8 mouse cellular contexts compared by ENCODE assay signal in genomic region chr15:89150041-89150390, GRCm38 (mm10). TPM values are rescaled to one million over a fixed set of nuclear protein-coding genes. Genes with fewer than 3 reads are reported as not detected.
DNase-seq lines count a peak whose midpoint lies in the region; ATAC-seq lines count a peak whose summit lies in the region.

No protein-coding gene starts in this region.

- peak overlapping the region; percentile 89 for H3K4me2 ChIP-seq in heart, embryonic 12.5 days
- H3K4me2 ChIP-seq in liver, embryonic 15.5 days: peak overlapping the region; percentile 71

- no peak for DNase-seq in heart, adult 8-10 months (ENCODE audit: low spot score)
- DNase-seq in hindbrain, embryonic 10.5 days (ENCODE audit: low spot score): no peak
- DNase-seq in splenic B cell, adult 2 months (ENCODE audit: low read depth, low spot score): peak; percentile 65
- no peak for DNase-seq in urinary bladder, adult 2 months (ENCODE audit: low spot score)
- no peak for DNase-seq in urinary bladder, postnatal 10 days (ENCODE audit: low spot score)

- no peaks in the 10 kb centered on the region for H3K9me3 ChIP-seq in heart, embryonic 12.5 days (replicated peaks)
- H3K9me3 ChIP-seq in hindbrain, embryonic 10.5 days: no peaks in the 10 kb centered on the region
- H3K9me3 ChIP-seq in liver, embryonic 15.5 days (replicated peaks): no peaks in the 10 kb centered on the region

- H3K27me3 ChIP-seq in heart, embryonic 12.5 days (replicated peaks): peaks cover 51% of the 10 kb centered on the region
- H3K27me3 ChIP-seq in hindbrain, embryonic 10.5 days (ENCODE audit: insufficient read depth, poor library complexity, severe bottlenecking): peaks cover 41% of the 10 kb centered on the region
- H3K27me3 ChIP-seq in liver, embryonic 15.5 days: peaks cover 73% of the 10 kb centered on the region
- H3K27me3 ChIP-seq in splenic B cell, adult 2 months (ENCODE audit: control insufficient read depth, insufficient read depth, low read length, poor library complexity, severe bottlenecking): no peaks in the 10 kb centered on the region

- peaks cover 18% of the 10 kb centered on the region for H3K36me3 ChIP-seq in heart, embryonic 12.5 days
- peaks cover 33% of the 10 kb centered on the region for H3K36me3 ChIP-seq in hindbrain, embryonic 10.5 days
- 0 out of 2 replicates have a peak, but pooled peaks cover 4% of the 10 kb centered on the region for H3K36me3 ChIP-seq in liver, embryonic 15.5 days (replicated peaks)
- no peaks in the 10 kb centered on the region for H3K36me3 ChIP-seq in splenic B cell, adult 2 months (ENCODE audit: control insufficient read depth, insufficient read depth, low read length, poor library complexity, severe bottlenecking)

- H3K4me3 ChIP-seq in heart, embryonic 12.5 days: peak overlapping the region; percentile 64
- H3K4me3 ChIP-seq in brown adipose tissue, adult 24 weeks (ENCODE audit: insufficient read depth, low read depth, low read length): peak overlapping the region; percentile 50
- peak overlapping the region; percentile 71 for H3K4me3 ChIP-seq in hindbrain, embryonic 10.5 days
- H3K4me3 ChIP-seq in liver, embryonic 15.5 days (replicated peaks): peak overlapping the region; percentile 55; the same call in 1 of the 2 replicates

- ATAC-seq in heart, embryonic 12.5 days (ENCODE audit: insufficient number of reproducible peaks, low FRiP score): no peak
- ATAC-seq in liver, embryonic 15.5 days (ENCODE audit: insufficient read depth): no peak

- WGBS in heart, embryonic 12.5 days: 3% methylated on average over 13 of the region's 13 CpGs
- WGBS in hindbrain, embryonic 10.5 days: 3% methylated on average over 13 of the region's 13 CpGs
- 2% methylated on average over 13 of the region's 13 CpGs for WGBS in liver, embryonic 15.5 days (ENCODE audit: insufficient replicate concordance)

- H3K27ac ChIP-seq in heart, embryonic 12.5 days (ENCODE audit: poor library complexity, severe bottlenecking): no peak overlapping the region
- peak overlapping the region; percentile 40 for H3K27ac ChIP-seq in brown adipose tissue, adult 24 weeks (replicated peaks; ENCODE audit: low read depth, low read length)
- H3K27ac ChIP-seq in hindbrain, embryonic 10.5 days: peak overlapping the region; percentile 94
- no peak overlapping the region for H3K27ac ChIP-seq in liver, embryonic 15.5 days (replicated peaks)

- no peak overlapping the region for H3K9ac ChIP-seq in heart, embryonic 12.5 days
- H3K9ac ChIP-seq in liver, embryonic 15.5 days: no peak overlapping the region

- peaks cover 32% of the 10 kb centered on the region for H3K4me1 ChIP-seq in heart, embryonic 12.5 days (replicated peaks)
- peaks cover 14% of the 10 kb centered on the region; the same call in 1 of the 2 replicates for H3K4me1 ChIP-seq in brown adipose tissue, adult 24 weeks (ENCODE audit: control insufficient read depth, insufficient read depth, insufficient read length, low read length)
- peaks cover 72% of the 10 kb centered on the region for H3K4me1 ChIP-seq in hindbrain, embryonic 10.5 days (replicated peaks)
- peaks cover 19% of the 10 kb centered on the region for H3K4me1 ChIP-seq in liver, embryonic 15.5 days (replicated peaks)

RNA-seq across cellular contexts. Expression of gene Mapk11, which starts 0.6 kb away (rescaled TPM):
- polyA plus RNA-seq in heart, embryonic 12.5 days (2016; fragmentation: Nextera tagmentation; extraction: Ambion mirVana): 3.7 and 4.6 TPM in 2 replicates
- 1 to 10 TPM; 1.1 to 2.8 (median 2.7) TPM for total RNA-seq in heart, adult 8-10 months (2022)
- 1.1 and 2.5 TPM in 2 replicates for polyA plus RNA-seq in brown adipose tissue, adult 24 weeks (2012; ENCODE audit: insufficient read depth, insufficient read length, missing spikeins)
- 34.9 and 46.6 TPM in 2 replicates for polyA plus RNA-seq in hindbrain, embryonic 10.5 days (2016; fragmentation: Nextera tagmentation; extraction: Ambion mirVana)
- 0.44 and 0.68 TPM in 2 replicates for polyA plus RNA-seq in liver, embryonic 15.5 days (2015; fragmentation: Nextera tagmentation; extraction: Ambion mirVana)
- polyA plus RNA-seq in urinary bladder, adult 2 months (2012; rRNA removed): 6.6 and 7.5 TPM in 2 replicates

RNA-seq across cellular contexts. Expression of gene Mapk12, which starts 9.5 kb away (rescaled TPM):
- 19.9 and 20.1 TPM in 2 replicates for polyA plus RNA-seq in heart, embryonic 12.5 days (2016; fragmentation: Nextera tagmentation; extraction: Ambion mirVana)
- total RNA-seq in heart, adult 8-10 months (2022): 10 to 100 TPM; 21.1 to 31.4 (median 28.0) TPM
- polyA plus RNA-seq in brown adipose tissue, adult 24 weeks (2012; ENCODE audit: insufficient read depth, insufficient read length, missing spikeins): 6.6 and 7.5 TPM in 2 replicates
- 23.7 and 28.5 TPM in 2 replicates for polyA plus RNA-seq in hindbrain, embryonic 10.5 days (2016; fragmentation: Nextera tagmentation; extraction: Ambion mirVana)
- polyA plus RNA-seq in liver, embryonic 15.5 days (2015; fragmentation: Nextera tagmentation; extraction: Ambion mirVana): 1.4 and 1.5 TPM in 2 replicates
- polyA plus RNA-seq in urinary bladder, adult 2 months (2012; rRNA removed): 44.5 and 49.8 TPM in 2 replicates

RNA-seq across cellular contexts. Expression of gene Hdac10, which starts 21.5 kb away (rescaled TPM):
- 12.7 and 13.4 TPM in 2 replicates for polyA plus RNA-seq in heart, embryonic 12.5 days (2016; fragmentation: Nextera tagmentation; extraction: Ambion mirVana)
- 1 to 10 TPM; 5.8 to 9.5 (median 6.9) TPM for total RNA-seq in heart, adult 8-10 months (2022)
- 4.6 and 6.8 TPM in 2 replicates for polyA plus RNA-seq in brown adipose tissue, adult 24 weeks (2012; ENCODE audit: insufficient read depth, insufficient read length, missing spikeins)
- 16.4 and 18.5 TPM in 2 replicates for polyA plus RNA-seq in hindbrain, embryonic 10.5 days (2016; fragmentation: Nextera tagmentation; extraction: Ambion mirVana)
- polyA plus RNA-seq in liver, embryonic 15.5 days (2015; fragmentation: Nextera tagmentation; extraction: Ambion mirVana): 8.6 and 9.1 TPM in 2 replicates
- polyA plus RNA-seq in urinary bladder, adult 2 months (2012; rRNA removed): 27.2 and 36.4 TPM in 2 replicates

RNA-seq across cellular contexts. Expression of gene Tubgcp6, which starts 27.1 kb away (rescaled TPM):
- 13.7 and 15.8 TPM in 2 replicates for polyA plus RNA-seq in heart, embryonic 12.5 days (2016; fragmentation: Nextera tagmentation; extraction: Ambion mirVana)
- total RNA-seq in heart, adult 8-10 months (2022): 10 to 100 TPM in 1 of 4 experiments, 1 to 10 TPM in 3; 8.2 to 11.6 (median 9.0) TPM
- polyA plus RNA-seq in brown adipose tissue, adult 24 weeks (2012; ENCODE audit: insufficient read depth, insufficient read length, missing spikeins): 3.9 and 6.1 TPM in 2 replicates
- polyA plus RNA-seq in hindbrain, embryonic 10.5 days (2016; fragmentation: Nextera tagmentation; extraction: Ambion mirVana): 23.7 and 26.0 TPM in 2 replicates
- 6.0 and 7.5 TPM in 2 replicates for polyA plus RNA-seq in liver, embryonic 15.5 days (2015; fragmentation: Nextera tagmentation; extraction: Ambion mirVana)
- 15.3 and 15.4 TPM in 2 replicates for polyA plus RNA-seq in urinary bladder, adult 2 months (2012; rRNA removed)

RNA-seq across cellular contexts. Expression of gene Plxnb2, which starts 30.6 kb away (rescaled TPM):
- 124 and 130 TPM in 2 replicates for polyA plus RNA-seq in heart, embryonic 12.5 days (2016; fragmentation: Nextera tagmentation; extraction: Ambion mirVana)
- 100 to 1,000 TPM in 2 of 4 experiments, 10 to 100 TPM in 2; 92.5 to 104 (median 99.6) TPM for total RNA-seq in heart, adult 8-10 months (2022)
- polyA plus RNA-seq in brown adipose tissue, adult 24 weeks (2012; ENCODE audit: insufficient read depth, insufficient read length, missing spikeins): 5.4 and 7.5 TPM in 2 replicates
- 133 and 155 TPM in 2 replicates for polyA plus RNA-seq in hindbrain, embryonic 10.5 days (2016; fragmentation: Nextera tagmentation; extraction: Ambion mirVana)
- polyA plus RNA-seq in liver, embryonic 15.5 days (2015; fragmentation: Nextera tagmentation; extraction: Ambion mirVana): 22.3 and 30.1 TPM in 2 replicates
- polyA plus RNA-seq in urinary bladder, adult 2 months (2012; rRNA removed): 171 and 187 TPM in 2 replicates

Comparison
In these comparisons a context has a peak if more than half of its experiments do, and no peak if none do; other contexts are left out.
1. H3K27ac ChIP-seq: peak in brown adipose tissue, adult 24 weeks (single experiment) and hindbrain, embryonic 10.5 days (single experiment); none in heart, embryonic 12.5 days (single experiment) and liver, embryonic 15.5 days (single experiment).
2. Peak in every context shown above with its lines, with median percentiles within 50 percentile points of each other: H3K4me3 ChIP-seq.